Mouse (Mus musculus) CH12.LX (cell line): ENCODE data around the gene Ripply1. TPM values are rescaled to one million over a fixed set of nuclear protein-coding genes. Genes with fewer than 3 reads are reported as not detected.
A peak's percentile ranks its signal among the peaks of the same experiment; 100 is the strongest.

Experiments used
- DNase-seq: peaks from one replicate; pipeline ENCODE4 v3.0.0-alpha.2; 2013; ENCODE audit errors: extremely low read depth
- H3K27ac ChIP-seq: 2 replicates; pipeline ENCODE4 v1.5.1; 2012; ENCODE audit warnings: low read depth, mild to moderate bottlenecking, control low read depth, moderate library complexity; ENCODE audit not compliant: insufficient read depth
- H3K27me3 ChIP-seq: replicated peaks from 2 replicates; pipeline ENCODE3; 2012; ENCODE audit warnings: inconsistent platforms
- H3K36me3 ChIP-seq, 2 experiments: replicated peaks in 1 of 2; 2 replicates each; pipeline versions ENCODE3 to v1.6.1; 2012; ENCODE audit warnings: inconsistent platforms in 1 of 2, low read length in 1 of 2, mild to moderate bottlenecking in 1 of 2, mixed read lengths in 1 of 2, moderate library complexity in 1 of 2; ENCODE audit not compliant: control insufficient read depth in 1 of 2, insufficient read depth in 1 of 2
- H3K4me1 ChIP-seq, 2 experiments: 2 replicates each; pipeline ENCODE4 v1.6.1; 2012; ENCODE audit warnings: inconsistent platforms in 1 of 2, moderate library complexity in 1 of 2; ENCODE audit not compliant: insufficient read depth in 2 of 2, control insufficient read depth in 1 of 2
- H3K4me2 ChIP-seq: 2 replicates; pipeline ENCODE4 v1.6.1; 2012; ENCODE audit warnings: low read depth, mild to moderate bottlenecking, control low read depth; ENCODE audit not compliant: poor library complexity, insufficient read depth, severe bottlenecking
- H3K4me3 ChIP-seq, 3 experiments: fragments of 150-350 bp in 1 of 3; sonication (generic) in 1 of 3; replicated peaks in 1 of 3; 2 replicates each; pipeline versions ENCODE3 to v1.5.1; 2011 to 2012; ENCODE audit warnings: low read depth in 2 of 3, low read length in 2 of 3, mild to moderate bottlenecking in 2 of 3, moderate library complexity in 2 of 3, control low read depth in 1 of 3, improper control_type of control experiment in 1 of 3, inconsistent platforms in 1 of 3, mixed read lengths in 1 of 3; ENCODE audit not compliant: poor library complexity in 1 of 3
- H3K79me2 ChIP-seq: replicated peaks from 2 replicates; pipeline ENCODE4 v1.6.1; 2012; ENCODE audit warnings: mild to moderate bottlenecking, moderate library complexity; ENCODE audit not compliant: control insufficient read depth, poor library complexity, insufficient read depth, severe bottlenecking; ENCODE audit errors: extremely low read depth
- H3K9ac ChIP-seq: 2 replicates; pipeline ENCODE4 v1.6.1; 2012; ENCODE audit warnings: low read depth, mild to moderate bottlenecking, control low read depth, moderate library complexity; ENCODE audit not compliant: insufficient read depth
- H3K9me3 ChIP-seq: replicated peaks from 2 replicates; pipeline ENCODE3; 2012; ENCODE audit warnings: low read length, inconsistent platforms, mixed read lengths
- CTCF ChIP-seq, 2 experiments: IDR thresholded peaks in 1 of 2; conservative IDR thresholded peaks in 1 of 2; 2 replicates each; pipeline ENCODE4 v1.5.1; 2011 to 2012; ENCODE audit warnings: low read depth in 2 of 2, low read length in 2 of 2, improper control_type of control experiment in 1 of 2, inconsistent platforms in 1 of 2, mild to moderate bottlenecking in 1 of 2, moderate library complexity in 1 of 2
- E2F4 ChIP-seq: IDR thresholded peaks from 2 replicates; pipeline ENCODE4 v1.6.1; 2011; ENCODE audit warnings: low read depth, low read length, improper control_type of control experiment; ENCODE audit not compliant: insufficient replicate concordance
- ELF1 ChIP-seq: IDR thresholded peaks from 2 replicates; pipeline ENCODE4 v1.6.1; 2014; ENCODE audit warnings: low read depth, mild to moderate bottlenecking, inconsistent platforms, low read length, improper control_type of control experiment
- IRF4 ChIP-seq: IDR thresholded peaks from 2 replicates; pipeline ENCODE4 v1.6.1; 2014; ENCODE audit warnings: low read depth, mild to moderate bottlenecking, inconsistent platforms, low read length, improper control_type of control experiment
- JUN ChIP-seq: IDR thresholded peaks from 2 replicates; pipeline ENCODE4 v1.6.1; 2011; ENCODE audit warnings: low read depth, mild to moderate bottlenecking, low read length, improper control_type of control experiment, moderate library complexity; ENCODE audit not compliant: insufficient read depth
- MAFK ChIP-seq: IDR thresholded peaks from 2 replicates; pipeline ENCODE4 v1.6.1; 2011; ENCODE audit warnings: low read length, improper control_type of control experiment; ENCODE audit not compliant: insufficient replicate concordance
- MAX ChIP-seq: IDR thresholded peaks from 2 replicates; pipeline ENCODE4 v1.6.1; 2011; ENCODE audit warnings: low read length, improper control_type of control experiment
- MAZ ChIP-seq: IDR thresholded peaks from 2 replicates; pipeline ENCODE4 v1.6.1; 2012; ENCODE audit warnings: low read depth, mild to moderate bottlenecking, inconsistent platforms, low read length, improper control_type of control experiment, moderate library complexity
- MEF2A ChIP-seq: IDR thresholded peaks from 2 replicates; pipeline ENCODE4 v1.6.1; 2014; ENCODE audit warnings: low read depth, mild to moderate bottlenecking, inconsistent platforms, low read length, improper control_type of control experiment, borderline replicate concordance
- MXI1 ChIP-seq: IDR thresholded peaks from 2 replicates; pipeline ENCODE4 v1.6.1; 2011; ENCODE audit warnings: mild to moderate bottlenecking, low read depth, low read length, improper control_type of control experiment
- MYC ChIP-seq: IDR thresholded peaks from 2 replicates; pipeline ENCODE4 v1.6.1; 2011; ENCODE audit warnings: low read depth, mild to moderate bottlenecking, improper control_type of control experiment, low read length
- NELFE ChIP-seq: IDR thresholded peaks from 2 replicates; pipeline ENCODE4 v1.6.1; 2011; ENCODE audit warnings: low read depth, low read length, improper control_type of control experiment
- NRF1 ChIP-seq: IDR thresholded peaks from 2 replicates; pipeline ENCODE4 v1.6.1; 2014; ENCODE audit warnings: low read depth, mild to moderate bottlenecking, inconsistent platforms, low read length, improper control_type of control experiment, moderate library complexity
- POLR2AphosphoS2 ChIP-seq: IDR thresholded peaks from 2 replicates; pipeline ENCODE4 v1.6.1; 2011; ENCODE audit warnings: low read depth, low read length, improper control_type of control experiment
- RAD21 ChIP-seq: IDR thresholded peaks from 2 replicates; pipeline ENCODE4 v1.6.1; 2011; ENCODE audit warnings: low read depth, mild to moderate bottlenecking, low read length, improper control_type of control experiment, moderate library complexity
- SMC3 ChIP-seq: IDR thresholded peaks from 2 replicates; pipeline ENCODE4 v1.6.1; 2011; ENCODE audit warnings: low read depth, low read length, improper control_type of control experiment
- UBTF ChIP-seq: IDR thresholded peaks from 2 replicates; pipeline ENCODE4 v1.6.1; 2012; ENCODE audit warnings: low read depth, mild to moderate bottlenecking, inconsistent platforms, low read length, improper control_type of control experiment, moderate library complexity
- USF2 ChIP-seq: conservative IDR thresholded peaks from 2 replicates; pipeline ENCODE4 v1.6.1; 2011; ENCODE audit warnings: low read depth, low read length, improper control_type of control experiment
- ZC3H11A ChIP-seq: IDR thresholded peaks from 2 replicates; pipeline ENCODE4 v1.6.1; 2012; ENCODE audit warnings: low read depth, mild to moderate bottlenecking, inconsistent platforms, low read length, improper control_type of control experiment
- ZKSCAN1 ChIP-seq: IDR thresholded peaks from 2 replicates; pipeline ENCODE4 v1.6.1; 2012; ENCODE audit warnings: low read depth, inconsistent platforms, low read length, improper control_type of control experiment, borderline replicate concordance
- ZMIZ1 ChIP-seq: IDR thresholded peaks from 2 replicates; pipeline ENCODE4 v1.6.1; 2012; ENCODE audit warnings: low read depth, mild to moderate bottlenecking, inconsistent platforms, low read length, improper control_type of control experiment
- dilution Hi-C: fragments of 300-500 bp; cut with MboI; formaldehyde crosslinking; loops from 2 replicates; pipeline ENCODE4 v1.14.3; 2020; ENCODE audit warnings: low sequenced_read_pairs; ENCODE audit not compliant: extremely low pct_unique_long_range_greater_than_20kb, extremely low pct_ligation_motif_present
- in situ Hi-C: fragments of 300-500 bp; cut with MboI; formaldehyde crosslinking; loops from 3 replicates; pipeline ENCODE4 v1.14.3; 2019; ENCODE audit warnings: low sequenced_read_pairs, low pct_ligation_motif_present, low pct_unique_long_range_greater_than_20kb, mixed read lengths
- polyA plus RNA-seq: library from polyadenylated mRNA; unstranded; fragments of >175 nt; gene quantifications from 2 replicates; pipeline ENCODE4 v1.2.1, GENCODE M21; 2012; ENCODE audit warnings: low read depth; ENCODE audit not compliant: insufficient read length
- total RNA-seq, 2 experiments: library from RNA; depleted of rRNA; stranded (reverse); fragments of 300-350 nt in 1 of 2; fragments of >200 nt in 1 of 2; gene quantifications; 2 replicates each; pipeline ENCODE4 v1.2.3; 2012 to 2014

Ripply1 gene
- total and polyA plus RNA-seq, 3 experiments, result not detected

DNA sequence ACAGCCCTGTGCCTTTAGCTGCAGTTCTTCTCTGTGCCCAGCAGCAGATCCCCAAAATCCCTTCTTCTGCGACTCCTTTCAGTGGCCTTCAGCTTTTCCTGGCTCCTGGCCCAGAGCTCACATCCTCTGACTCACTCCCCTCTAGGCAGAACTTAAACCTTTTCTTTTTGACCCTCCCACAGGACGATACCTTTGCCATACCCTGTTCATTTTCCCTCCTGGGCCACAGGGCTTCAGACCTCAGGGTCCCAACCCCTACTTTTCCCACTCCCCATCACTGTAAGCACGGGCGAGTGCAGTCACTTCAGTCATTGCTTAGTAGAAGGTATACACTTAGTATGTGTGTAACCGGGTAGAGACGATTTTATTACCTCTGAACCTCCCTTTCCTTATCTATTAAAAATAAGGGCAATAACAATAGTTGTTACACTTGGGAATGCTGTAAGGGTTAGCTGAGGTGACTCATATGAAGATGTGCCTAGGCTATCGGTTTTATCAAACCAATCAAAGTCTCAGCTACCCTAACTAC lies 7.0 kb downstream of the Ripply1 start:
- Histone ChIP-seq H3K4me1 (no peaks in the 10 kb centered on the region), H3K79me2 (no peaks in the 10 kb centered on the region), H3K9me3 (no peaks in the 10 kb centered on the region), H3K27me3 (no peaks in the 10 kb centered on the region), H3K27ac (no peak overlapping the region), H3K9ac (no peak overlapping the region), H3K36me3 (no peaks in the 10 kb centered on the region), H3K4me3 (no peak overlapping the region), H3K4me2 (no peak overlapping the region)
- in situ Hi-C loops (loop anchor here (10.0 kb wide), 1 partner anchor 60 kb away; no protein-coding TSS in a partner anchor), dilution Hi-C loops (no loop called here)
- no peak for TF ChIP-seq MEF2A
- TF ChIP-seq NRF1, result no peak
- no peak for TF ChIP-seq ZMIZ1
- TF ChIP-seq MAX, result no peak
- no peak for TF ChIP-seq MXI1
- TF ChIP-seq ZKSCAN1, result no peak
- no peak for TF ChIP-seq NELFE
- no peak for TF ChIP-seq MAFK
- no peak for TF ChIP-seq UBTF
- no peak for TF ChIP-seq IRF4
- no peak for TF ChIP-seq ZC3H11A
- no peak for TF ChIP-seq MAZ
- no peak for TF ChIP-seq ELF1
- DNase-seq, result no peak

DNA sequence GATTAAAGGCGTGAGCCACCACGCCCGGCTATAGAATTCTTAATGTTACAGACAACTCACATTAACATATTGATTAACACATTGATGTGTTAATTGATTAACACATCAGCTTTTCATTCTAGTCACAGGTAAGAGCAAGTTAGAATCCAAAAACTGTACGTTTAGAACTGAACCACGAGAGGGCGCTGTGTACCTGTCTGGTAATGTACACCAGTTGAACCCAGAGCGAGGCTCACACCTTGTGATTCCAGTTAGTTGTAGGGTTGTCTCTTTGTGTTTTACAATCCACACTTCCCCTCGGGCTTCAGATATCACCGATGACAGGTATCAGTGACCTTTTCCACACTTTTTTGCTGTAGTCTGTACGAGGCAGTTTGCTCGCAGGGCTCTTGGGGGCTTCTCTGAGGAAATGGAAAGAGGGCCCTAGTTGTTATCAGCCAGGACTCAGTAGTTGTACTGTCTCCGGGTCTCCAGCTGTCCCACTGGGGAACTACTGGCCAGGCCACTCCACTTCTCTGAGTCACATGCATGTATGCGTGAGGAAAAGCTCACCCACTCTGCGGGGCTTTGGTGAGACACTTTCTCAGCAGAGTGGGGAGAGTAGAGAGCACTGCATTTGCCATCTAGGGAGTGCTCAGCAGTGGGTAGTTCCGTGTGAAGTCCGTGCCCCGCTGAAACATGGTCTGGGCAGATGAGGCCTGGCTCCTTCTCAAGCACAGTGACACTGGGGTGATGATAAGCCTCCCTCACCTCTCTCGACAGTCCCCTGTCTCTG lies 7.7 kb downstream of the Ripply1 start:
- peak; percentile 77 for TF ChIP-seq SMC3
- TF ChIP-seq USF2, result no peak
- TF ChIP-seq CTCF (conservative IDR thresholded peaks at IDR 0.05 in 1 of 2, IDR thresholded peaks at IDR 0.05 in 1 of 2; ENCODE audit: low read depth in 2 of 2, low read length in 2 of 2), result peak; percentile 48 to 76
- TF ChIP-seq MAZ, result no peak
- no peak for TF ChIP-seq MYC
- no peak for TF ChIP-seq UBTF
- TF ChIP-seq E2F4, result no peak
- no peak for TF ChIP-seq JUN
- TF ChIP-seq POLR2AphosphoS2, result no peak
- peak; percentile 79 for TF ChIP-seq RAD21
- no peaks in the 10 kb centered on the region for H3K4me1 ChIP-seq
- H3K79me2 ChIP-seq, result no peaks in the 10 kb centered on the region
- peak; percentile 49 for DNase-seq
- H3K9ac ChIP-seq, result no peak overlapping the region
- H3K4me3 ChIP-seq, result no peak overlapping the region
- in situ Hi-C loops (loop anchor here (10.0 kb wide), 1 partner anchor 60 kb away; no protein-coding TSS in a partner anchor), dilution Hi-C loops (no loop called here)
- H3K36me3 ChIP-seq, result no peaks in the 10 kb centered on the region
- H3K27ac ChIP-seq, result no peak overlapping the region
- H3K9me3 ChIP-seq, result no peaks in the 10 kb centered on the region
- H3K27me3 ChIP-seq, result no peaks in the 10 kb centered on the region
- H3K4me2 ChIP-seq, result no peak overlapping the region
